Mouse (Mus musculus): ENCODE measurements around the gene Cemip.

DNA sequence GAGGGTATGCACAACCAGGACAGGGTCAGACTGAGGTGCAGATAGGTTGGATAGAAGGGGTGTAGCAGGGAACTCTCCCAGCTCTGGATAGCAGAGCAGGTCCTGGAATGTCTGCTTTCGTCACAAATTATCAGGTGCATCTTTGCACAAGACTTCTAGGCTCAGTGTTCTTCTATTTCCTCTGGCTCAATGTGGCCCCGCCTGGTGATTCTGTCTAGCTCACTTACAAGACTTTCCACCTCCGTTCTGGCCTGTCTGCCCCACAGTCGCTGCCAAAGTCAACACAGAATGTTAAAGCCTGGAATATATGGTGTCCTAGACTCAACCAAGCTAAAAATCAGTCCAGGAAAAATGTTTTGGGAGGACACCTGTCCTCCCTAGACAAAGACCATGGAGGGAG, 57.9 kb downstream of the Cemip start:
- TF ChIP-seq CTCF (IDR thresholded peaks at IDR 0.05; ENCODE audit: insufficient read depth, low read length) (no peak), POLR2A (IDR thresholded peaks at IDR 0.05; ENCODE audit: borderline replicate concordance, extremely low read depth, low read depth, low read length) (no peak)

Data from lung, adult 2 months (tissue).